Mouse (Mus musculus) forebrain, embryonic 13.5 days (tissue): Measurements from ENCODE around the gene Vdac2. TPM values are rescaled to one million over a fixed set of nuclear protein-coding genes. Genes with fewer than 3 reads are reported as not detected.
A peak's percentile ranks its signal among the peaks of the same experiment; 100 is the strongest.

Source experiments
- ATAC-seq: fragments of 200-750 bp; cut with Nextera tagmentation; 2 replicates; pipeline ENCODE4 v1.8.0; 2017
- H3K27ac ChIP-seq: fragments of 300-500 bp; sonication (generic); 2 replicates; pipeline ENCODE4 v1.5.1; 2015; ENCODE audit warnings: inconsistent platforms, mild to moderate bottlenecking, moderate library complexity
- H3K27me3 ChIP-seq: fragments of 300-500 bp; sonication (generic); 2 replicates; pipeline ENCODE4 v1.6.1; 2015; ENCODE audit warnings: mild to moderate bottlenecking, inconsistent platforms
- H3K36me3 ChIP-seq: fragments of 300-500 bp; sonication (generic); 2 replicates; pipeline ENCODE4 v1.6.1; 2015; ENCODE audit warnings: mild to moderate bottlenecking, inconsistent platforms; ENCODE audit not compliant: poor library complexity, severe bottlenecking
- H3K4me1 ChIP-seq: fragments of 300-500 bp; sonication (generic); 2 replicates; pipeline ENCODE4 v1.6.1; 2015; ENCODE audit warnings: inconsistent platforms
- H3K4me2 ChIP-seq: fragments of 300-500 bp; sonication (generic); 2 replicates; pipeline ENCODE4 v1.6.1; 2015; ENCODE audit warnings: inconsistent platforms, mild to moderate bottlenecking, moderate library complexity
- H3K4me3 ChIP-seq: fragments of 300-500 bp; sonication (generic); 2 replicates; pipeline ENCODE4 v1.5.1; 2015; ENCODE audit warnings: mild to moderate bottlenecking, inconsistent platforms
- H3K9ac ChIP-seq: fragments of 300-500 bp; sonication (generic); 2 replicates; pipeline ENCODE4 v1.6.1; 2015; ENCODE audit warnings: mild to moderate bottlenecking, inconsistent platforms
- H3K9me3 ChIP-seq: fragments of 300-500 bp; sonication (generic); replicated peaks from 2 replicates; pipeline ENCODE4 v1.6.1; 2016; ENCODE audit warnings: inconsistent platforms
- WGBS: fragments of 180-500 bp; shearing (Covaris S2); methylation state at CpG from one replicate; pipeline ENCODE4 v1.1.7; 2015; 5-methylcytosine and 5-hydroxymethylcytosine counted together
- polyA plus RNA-seq: library from polyadenylated mRNA; unstranded; fragments of >200 nt; fragmentation: Nextera tagmentation; extraction: Ambion mirVana; gene quantifications from 2 replicates; pipeline ENCODE4 v1.2.1, GENCODE M21; 2015

Gene Vdac2
- polyA plus RNA-seq, 1 experiment from 2014 or later: 261 TPM

DNA sequence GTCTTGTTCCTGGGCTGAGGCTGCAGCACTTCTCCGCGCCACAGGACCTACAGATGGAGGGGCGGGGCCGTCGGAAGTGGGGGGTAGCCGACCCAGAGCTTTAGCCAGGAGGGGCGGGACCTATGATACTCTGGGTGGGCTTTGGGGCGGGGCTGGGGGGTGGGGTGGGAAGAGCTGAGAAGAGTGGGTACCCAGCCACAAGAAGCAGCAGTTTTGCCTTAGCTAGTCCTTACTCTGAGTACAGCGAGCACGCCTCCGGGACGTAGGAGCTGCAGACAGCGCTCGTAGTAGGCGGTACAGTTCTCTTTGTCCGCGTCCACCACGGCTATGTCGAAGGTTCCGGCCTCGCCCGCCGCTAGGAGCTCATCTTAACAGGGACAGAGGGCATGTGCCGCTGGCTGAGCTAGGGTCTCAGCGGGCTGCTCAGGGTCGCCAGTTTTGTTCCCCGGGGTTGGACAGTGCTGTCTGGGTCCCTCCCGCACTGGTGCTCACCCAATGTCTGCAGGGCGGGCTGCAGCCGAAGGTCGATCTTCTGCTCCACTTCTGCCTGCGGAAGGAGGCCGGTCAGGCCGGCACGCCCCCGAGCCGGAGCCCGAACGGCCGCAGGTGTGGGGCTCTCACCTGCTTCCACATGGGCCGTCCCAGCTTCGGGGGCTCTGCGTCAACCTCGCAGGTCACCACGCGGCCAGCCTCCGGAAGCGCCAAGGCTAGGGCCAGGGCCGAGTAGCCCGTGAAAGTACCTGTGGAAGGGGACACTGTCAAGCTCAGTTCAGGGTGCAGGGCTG, 22.5 kb downstream of the Vdac2 start:
- peak; percentile 70 for ATAC-seq
- H3K9me3 ChIP-seq: no peaks in the 10 kb centered on the region
- H3K4me3 ChIP-seq: peak overlapping the region; percentile 62
- under 1% methylated on average over 50 of the region's 50 CpGs for WGBS
- peaks cover 18% of the 10 kb centered on the region for H3K4me1 ChIP-seq
- H3K27ac ChIP-seq: peak overlapping the region; percentile 69
- no peaks in the 10 kb centered on the region for H3K27me3 ChIP-seq
- peak overlapping the region; percentile 79 for H3K9ac ChIP-seq
- peak overlapping the region; percentile 100 for H3K4me2 ChIP-seq
- peaks cover 42% of the 10 kb centered on the region for H3K36me3 ChIP-seq

DNA sequence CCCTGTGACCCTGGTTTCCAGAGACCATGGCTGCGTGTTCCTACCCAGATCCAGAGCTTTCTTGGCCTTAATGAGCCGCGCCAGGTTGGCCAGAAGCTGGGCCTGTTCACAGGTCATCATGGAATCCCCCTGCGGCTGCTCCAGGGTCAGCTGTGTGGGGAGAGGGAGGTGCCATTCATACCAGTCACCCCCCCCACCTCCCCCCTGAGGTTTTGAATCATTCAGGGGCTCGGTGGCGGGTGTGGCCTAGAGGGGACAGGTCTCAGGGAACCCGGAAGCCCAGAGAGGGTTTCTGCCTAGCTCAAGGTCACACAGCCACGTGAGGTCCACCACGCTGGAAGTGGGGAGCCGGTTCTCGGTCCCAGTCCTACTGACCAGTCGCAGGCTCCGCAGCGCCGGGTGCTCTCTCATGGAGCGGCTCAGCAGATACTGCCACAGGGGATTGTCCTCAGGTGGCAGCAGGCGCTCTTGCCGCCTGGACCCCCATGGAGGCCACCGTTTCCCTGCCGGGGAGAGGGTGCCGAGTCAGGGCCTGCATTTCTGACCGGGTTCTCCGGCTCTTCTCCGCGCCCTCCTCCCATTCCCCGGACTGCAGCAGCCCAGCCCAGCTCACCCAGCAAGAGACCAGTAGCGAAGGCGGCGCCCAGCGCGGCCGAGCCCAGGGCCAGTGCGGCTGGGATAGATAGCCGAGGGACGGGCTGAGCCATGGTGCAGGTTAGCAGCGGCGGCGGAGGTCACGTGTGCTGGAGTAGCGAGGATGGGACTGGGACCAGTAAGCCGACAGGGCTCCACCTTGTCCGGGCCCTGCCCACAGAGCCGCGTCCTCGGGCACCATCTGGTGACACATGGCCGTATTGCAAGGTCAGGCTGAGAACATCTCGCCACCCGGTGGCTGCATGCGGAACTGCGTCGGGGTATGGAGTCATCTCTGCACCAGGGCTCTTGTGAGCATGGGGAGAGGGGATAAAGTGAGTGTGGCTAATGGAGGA, 23.4 kb downstream of the Vdac2 start, which contains the start of gene Comtd1:
Gene Comtd1, minus strand, starts transcription at position 812 of the 989 bp plus-strand sequence.
- H3K4me2 ChIP-seq: peak within 1 kb of the TSS; percentile 100
- H3K27me3 ChIP-seq: no peaks in the 10 kb centered on the region
- peak; percentile 84 for ATAC-seq
- 1% methylated on average over 51 of the region's 51 CpGs for WGBS
- H3K4me1 ChIP-seq: peaks cover 18% of the 10 kb centered on the region
- peaks cover 33% of the 10 kb centered on the region for H3K36me3 ChIP-seq
- H3K4me3 ChIP-seq: peak within 1 kb of the TSS; percentile 62
- peak within 1 kb of the TSS; percentile 79 for H3K9ac ChIP-seq
- H3K27ac ChIP-seq: peak within 1 kb of the TSS; percentile 69
- no peaks in the 10 kb centered on the region for H3K9me3 ChIP-seq

DNA sequence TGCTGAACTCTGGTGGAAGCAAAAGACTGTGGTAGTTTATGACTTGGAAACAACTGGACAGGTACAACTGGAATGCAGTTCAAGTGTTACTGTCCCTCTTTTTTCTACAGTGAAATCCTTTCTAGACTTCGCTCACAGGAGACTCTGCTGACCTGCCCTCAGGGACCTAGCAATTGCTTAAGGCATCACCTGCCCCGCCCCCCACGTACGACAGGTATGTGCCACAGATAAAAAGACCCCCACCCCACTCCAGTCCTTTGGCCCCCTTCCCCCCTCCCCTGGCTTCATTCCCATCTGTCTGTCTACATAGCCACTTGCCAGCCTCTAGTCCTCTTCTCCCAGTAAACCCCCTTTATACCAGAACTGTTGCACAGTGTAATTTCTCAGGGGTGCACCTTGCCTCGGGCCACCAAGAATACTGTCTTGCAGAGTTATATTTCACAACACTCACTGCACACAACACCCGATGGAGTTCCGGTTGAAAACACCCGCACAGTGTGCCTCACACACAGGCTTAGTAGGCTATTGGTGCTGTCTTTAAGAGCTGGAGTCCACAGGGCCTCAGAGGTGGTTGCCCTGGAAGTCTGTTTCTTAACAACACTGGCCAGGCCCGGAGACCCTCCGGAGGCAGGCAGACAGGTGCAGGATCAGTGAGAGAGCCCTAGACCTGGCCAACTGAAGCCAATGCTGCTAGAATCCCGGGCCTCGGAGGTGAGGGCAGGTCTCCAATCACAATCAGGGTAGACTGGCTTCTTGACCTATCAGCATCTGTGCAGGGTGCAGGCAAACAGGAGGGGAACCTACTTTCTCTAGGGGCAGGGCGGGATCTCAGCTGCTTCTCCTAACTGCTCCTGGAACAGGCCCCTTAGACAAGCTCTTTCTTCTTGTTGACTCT, 24.7 kb downstream of the Vdac2 start:
- Histone ChIP-seq H3K9ac (no peak overlapping the region), H3K27me3 (no peaks in the 10 kb centered on the region), H3K9me3 (no peaks in the 10 kb centered on the region), H3K27ac (no peak overlapping the region), H3K36me3 (peaks cover 20% of the 10 kb centered on the region), H3K4me3 (no peak overlapping the region), H3K4me2 (no peak overlapping the region), H3K4me1 (peaks cover 25% of the 10 kb centered on the region)
- WGBS: 91% methylated on average over 13 of the region's 13 CpGs
- no peak for ATAC-seq

DNA sequence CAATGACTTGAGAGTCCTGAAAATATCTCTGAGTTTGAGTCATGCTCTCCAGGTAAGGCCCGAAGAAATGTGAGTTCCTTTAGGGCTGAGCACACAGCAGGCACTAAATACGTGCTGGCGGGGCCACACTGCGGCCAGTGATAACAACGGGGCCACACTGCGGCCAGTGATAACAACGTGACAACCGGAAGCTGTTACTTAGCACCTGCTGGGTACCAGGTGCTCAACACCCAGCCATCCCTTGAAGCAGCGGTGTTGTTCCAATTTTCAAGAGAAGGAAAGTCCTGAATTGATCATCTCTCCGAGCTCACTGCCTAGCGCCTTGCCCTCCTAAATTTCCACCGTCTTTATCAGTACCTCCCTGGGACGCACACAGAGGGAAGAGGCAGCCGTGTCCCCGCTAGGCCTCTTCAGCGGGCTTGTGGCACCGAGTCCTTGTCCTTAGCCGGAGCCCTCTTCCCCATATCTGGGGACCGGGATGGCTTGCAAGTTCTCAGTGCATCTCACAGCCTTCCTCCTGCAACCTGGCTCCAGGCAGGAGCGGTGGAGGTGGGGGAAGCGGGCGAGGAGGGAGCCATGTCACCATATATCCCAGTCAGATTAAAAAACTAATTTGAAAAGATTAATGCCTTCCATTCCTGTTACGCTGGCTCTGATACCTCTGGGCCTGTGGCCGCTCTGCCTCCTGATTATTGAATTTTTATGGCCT, 25.5 kb downstream of the Vdac2 start:
- no peak for ATAC-seq
- Histone ChIP-seq H3K27me3 (no peaks in the 10 kb centered on the region), H3K4me2 (no peak overlapping the region), H3K9ac (no peak overlapping the region), H3K4me3 (no peak overlapping the region), H3K4me1 (peaks cover 25% of the 10 kb centered on the region), H3K27ac (no peak overlapping the region; the same call in 1 of the 2 replicates), H3K36me3 (peaks cover 14% of the 10 kb centered on the region), H3K9me3 (no peaks in the 10 kb centered on the region)
- WGBS: 93% methylated on average over 24 of the region's 24 CpGs

DNA sequence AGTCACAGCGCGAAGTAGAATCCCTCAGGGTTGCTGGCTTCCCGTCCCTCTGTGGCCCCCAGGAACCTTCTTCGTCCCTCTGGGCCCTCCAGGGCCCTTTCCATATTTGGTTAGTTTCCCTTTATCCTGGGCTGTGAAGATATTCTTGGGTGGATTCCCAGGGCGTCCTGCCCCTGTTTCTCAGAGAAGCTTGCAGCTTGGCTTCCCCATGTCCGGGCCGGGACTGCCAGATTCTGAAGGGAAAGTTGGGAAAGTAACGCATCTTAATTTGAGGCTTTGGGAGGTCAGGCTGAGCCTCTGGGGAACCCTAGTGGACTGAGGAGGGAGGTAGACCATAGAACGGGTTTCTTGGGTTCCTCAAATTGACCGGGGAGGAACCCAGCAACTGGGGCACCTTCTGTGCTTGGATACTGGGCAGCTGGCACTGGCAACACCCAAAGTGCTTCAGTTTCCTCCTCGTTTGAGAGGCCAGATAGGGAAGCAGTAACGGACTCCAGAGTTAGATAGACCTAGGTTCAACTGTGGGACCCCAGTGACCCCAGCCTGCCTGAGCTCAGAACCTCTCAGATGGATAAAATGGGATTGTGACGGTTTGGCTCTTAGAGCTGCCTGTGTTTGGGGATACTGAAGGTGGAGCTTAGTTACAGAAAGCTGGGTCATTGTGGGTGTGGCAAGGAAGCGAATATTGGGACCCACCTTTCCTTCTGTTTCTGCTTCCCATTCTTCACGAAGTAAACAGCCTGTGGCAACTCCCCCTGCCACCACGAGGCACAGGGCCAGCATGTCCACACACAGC, 27.2 kb downstream of the Vdac2 start:
- no peak overlapping the region for H3K9ac ChIP-seq
- no peak for ATAC-seq
- WGBS: 86% methylated on average over 16 of the region's 16 CpGs

DNA sequence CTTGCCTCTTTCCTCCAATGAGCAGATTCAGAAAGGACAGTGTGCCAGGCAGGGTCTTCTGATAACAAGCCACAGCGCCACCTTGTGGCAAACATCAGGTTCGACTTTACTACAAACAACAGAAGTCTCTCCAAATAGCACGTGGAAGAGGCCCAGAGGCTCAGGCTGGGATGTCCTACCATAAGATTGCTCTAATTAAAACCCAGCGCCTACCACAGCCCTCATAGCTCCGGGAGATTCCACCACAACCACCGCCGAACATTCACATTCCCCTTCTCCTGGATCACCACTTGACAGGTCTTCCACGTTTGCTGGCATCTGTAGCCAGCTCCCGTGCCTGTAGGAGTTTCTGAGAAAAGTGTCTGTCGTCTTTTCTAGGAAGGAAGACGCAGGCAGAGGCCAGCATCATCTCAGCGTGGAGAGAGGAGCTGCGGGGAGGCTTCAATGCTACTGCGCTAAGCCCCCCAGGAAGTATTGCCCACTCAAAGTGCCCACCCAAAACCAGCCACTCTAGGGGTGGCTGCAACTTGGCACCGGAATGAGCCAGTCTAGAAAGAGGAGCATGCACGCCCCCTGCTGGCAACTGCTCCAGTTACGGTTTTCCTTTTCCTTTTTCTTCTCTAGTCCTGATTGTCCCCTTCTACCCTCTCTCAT, 28.5 kb downstream of the Vdac2 start:
- Histone ChIP-seq H3K4me1 (0 out of 2 replicates have a peak, but pooled peaks cover 7% of the 10 kb centered on the region), H3K27ac (peak overlapping the region; percentile 42; the same call in 1 of the 2 replicates), H3K9ac (no peak overlapping the region; the same call in 1 of the 2 replicates), H3K27me3 (no peaks in the 10 kb centered on the region), H3K9me3 (no peaks in the 10 kb centered on the region), H3K4me3 (peak overlapping the region; percentile 24), H3K4me2 (peak overlapping the region; percentile 58), H3K36me3 (no peaks in the 10 kb centered on the region)
- 7% methylated on average over 17 of the region's 17 CpGs for WGBS
- ATAC-seq: peak; percentile 61

More for the DNA sequence above, 27.2 kb downstream of the Vdac2 start:
- H3K27me3 ChIP-seq: no peaks in the 10 kb centered on the region
- no peak overlapping the region for H3K4me3 ChIP-seq
- H3K27ac ChIP-seq: no peak overlapping the region
- H3K4me1 ChIP-seq: peaks cover 19% of the 10 kb centered on the region
- H3K36me3 ChIP-seq: no peaks in the 10 kb centered on the region
- no peak overlapping the region for H3K4me2 ChIP-seq
- H3K9me3 ChIP-seq: no peaks in the 10 kb centered on the region

DNA sequence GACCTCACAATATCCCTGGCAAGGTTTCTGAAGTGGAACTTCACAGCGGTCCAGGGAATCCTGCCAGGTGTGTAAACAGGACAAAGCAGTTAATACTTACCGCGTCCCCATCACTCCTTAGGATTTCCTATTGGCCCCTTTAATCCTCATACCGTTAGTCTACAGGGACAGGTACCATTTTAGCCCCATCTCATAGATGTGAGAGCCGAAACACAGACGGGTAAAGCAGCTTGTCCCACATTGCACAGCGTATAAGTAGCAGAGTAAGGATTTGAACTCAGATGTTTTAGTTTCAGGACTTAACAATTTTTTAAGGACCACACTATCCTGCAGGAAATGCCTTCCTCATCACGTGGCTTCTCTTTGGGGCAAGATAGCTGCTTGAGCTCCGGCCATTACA, 29.2 kb downstream of the Vdac2 start:
- Histone ChIP-seq H3K36me3 (no peaks in the 10 kb centered on the region), H3K27me3 (no peaks in the 10 kb centered on the region), H3K9ac (no peak overlapping the region), H3K4me2 (no peak overlapping the region), H3K4me3 (no peak overlapping the region), H3K4me1 (0 out of 2 replicates have a peak, but pooled peaks cover 7% of the 10 kb centered on the region), H3K27ac (no peak overlapping the region), H3K9me3 (no peaks in the 10 kb centered on the region)
- no peak for ATAC-seq
- WGBS: 79% methylated on average over 9 of the region's 9 CpGs

DNA sequence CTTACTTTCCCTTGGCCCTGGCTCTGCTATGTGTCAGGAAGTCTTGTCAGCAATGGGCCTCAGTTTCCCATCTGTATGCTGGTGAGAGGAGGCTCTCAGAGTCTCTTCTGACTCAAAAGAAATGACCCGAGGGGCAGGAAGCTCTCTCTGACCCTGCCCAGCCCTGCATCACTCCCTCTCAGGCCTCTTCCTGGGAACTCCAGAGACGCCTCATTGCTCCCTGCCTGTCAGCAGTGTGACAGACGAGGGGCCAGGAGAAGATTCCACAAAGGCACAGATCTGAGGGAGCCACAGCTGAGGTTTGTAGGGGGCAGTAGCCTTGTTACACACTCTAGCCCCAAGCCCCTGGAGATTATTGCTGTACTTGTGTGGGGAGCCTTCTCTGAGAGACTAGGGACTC, 30.9 kb downstream of the Vdac2 start:
- 29% methylated on average over 3 of the region's 3 CpGs for WGBS
- no peak overlapping the region for H3K4me3 ChIP-seq
- no peaks in the 10 kb centered on the region for H3K36me3 ChIP-seq
- no peak for ATAC-seq
- no peak overlapping the region for H3K27ac ChIP-seq
- no peaks in the 10 kb centered on the region for H3K27me3 ChIP-seq
- no peak overlapping the region for H3K9ac ChIP-seq
- no peak overlapping the region for H3K4me2 ChIP-seq
- no peaks in the 10 kb centered on the region for H3K9me3 ChIP-seq
- 0 out of 2 replicates have a peak, but pooled peaks cover 7% of the 10 kb centered on the region for H3K4me1 ChIP-seq

DNA sequence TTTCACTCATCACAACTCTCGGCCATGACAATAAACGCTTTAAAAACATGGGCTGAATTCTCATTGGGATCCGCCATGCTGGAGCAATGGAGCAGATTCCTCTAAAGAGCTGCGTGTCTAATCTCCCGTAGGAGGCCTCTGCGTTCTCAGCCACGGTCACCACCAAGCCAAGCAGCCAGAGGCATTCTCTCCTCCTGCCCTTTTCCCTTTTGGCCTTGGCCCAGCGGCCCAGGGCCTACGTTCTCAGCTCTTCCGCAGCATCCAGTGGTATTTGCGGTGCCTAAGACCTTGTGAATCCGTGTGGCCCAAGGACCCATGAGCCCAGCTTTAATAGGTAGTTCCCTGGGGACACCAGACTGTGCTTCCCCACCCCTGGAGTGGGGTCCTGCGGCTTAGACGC, 31.8 kb downstream of the Vdac2 start:
- Histone ChIP-seq H3K9me3 (no peaks in the 10 kb centered on the region), H3K27me3 (no peaks in the 10 kb centered on the region)
- WGBS: 86% methylated on average over 14 of the region's 14 CpGs

DNA sequence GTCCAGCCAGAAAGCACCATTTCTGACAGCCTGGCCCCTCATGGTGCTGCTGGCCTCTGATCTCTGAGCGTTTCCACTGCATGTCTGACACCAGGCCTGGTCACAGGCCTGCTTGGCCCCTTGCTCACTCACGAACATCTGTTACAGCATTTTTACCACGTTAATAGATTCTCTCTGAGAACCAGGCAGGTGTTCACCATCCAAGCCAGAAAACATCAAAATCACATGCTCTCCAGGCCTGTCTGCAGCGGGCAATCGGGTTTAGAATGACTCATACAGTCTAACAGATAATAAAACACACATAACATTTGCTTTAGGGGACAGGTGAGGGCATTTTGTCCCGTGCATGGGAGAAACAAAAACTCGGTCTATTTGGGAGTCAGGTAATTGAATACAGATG, 41.3 kb downstream of the Vdac2 start:
- H3K9ac ChIP-seq: no peak overlapping the region
- H3K4me3 ChIP-seq: no peak overlapping the region
- ATAC-seq: no peak
- no peaks in the 10 kb centered on the region for H3K9me3 ChIP-seq
- H3K27me3 ChIP-seq: no peaks in the 10 kb centered on the region
- H3K4me2 ChIP-seq: no peak overlapping the region
- no peaks in the 10 kb centered on the region for H3K36me3 ChIP-seq
- no peak overlapping the region for H3K27ac ChIP-seq
- 74% methylated on average over 7 of the region's 7 CpGs for WGBS
- no peaks in the 10 kb centered on the region for H3K4me1 ChIP-seq

More for the DNA sequence above, 31.8 kb downstream of the Vdac2 start:
- no peak overlapping the region for H3K27ac ChIP-seq
- no peak overlapping the region for H3K4me3 ChIP-seq
- H3K4me2 ChIP-seq: no peak overlapping the region
- no peak for ATAC-seq
- H3K36me3 ChIP-seq: no peaks in the 10 kb centered on the region
- H3K9ac ChIP-seq: no peak overlapping the region
- H3K4me1 ChIP-seq: 0 out of 2 replicates have a peak, but pooled peaks cover 7% of the 10 kb centered on the region
